Mouse (Mus musculus): ENCODE data around the gene Calcoco2.

GRCm38 (mm10) chr11:96115416-96115815 lies 3.7 kb upstream of the Calcoco2 start:
- TF ChIP-seq CTCF (IDR thresholded peaks at IDR 0.05; ENCODE audit: low read depth, low read length), result no peak
- TF ChIP-seq POLR2A (IDR thresholded peaks at IDR 0.05; ENCODE audit: borderline replicate concordance, low read depth, low read length), result no peak
